Mouse (Mus musculus) ovary, adult 2 months (tissue): ENCODE measurements around the gene Gm9857. TPM values are rescaled to one million over a fixed set of nuclear protein-coding genes. Genes with fewer than 3 reads are reported as not detected.

Experiments
- polyA plus RNA-seq: library from polyadenylated mRNA; depleted of rRNA; stranded (reverse); fragments of >200 nt; gene quantifications from 2 replicates; pipeline ENCODE4 v1.2.3, GENCODE M21; 2012; rRNA removed

Gene Gm9857
- polyA plus RNA-seq = 1.3 and 1.8 TPM in 2 replicates

DNA sequence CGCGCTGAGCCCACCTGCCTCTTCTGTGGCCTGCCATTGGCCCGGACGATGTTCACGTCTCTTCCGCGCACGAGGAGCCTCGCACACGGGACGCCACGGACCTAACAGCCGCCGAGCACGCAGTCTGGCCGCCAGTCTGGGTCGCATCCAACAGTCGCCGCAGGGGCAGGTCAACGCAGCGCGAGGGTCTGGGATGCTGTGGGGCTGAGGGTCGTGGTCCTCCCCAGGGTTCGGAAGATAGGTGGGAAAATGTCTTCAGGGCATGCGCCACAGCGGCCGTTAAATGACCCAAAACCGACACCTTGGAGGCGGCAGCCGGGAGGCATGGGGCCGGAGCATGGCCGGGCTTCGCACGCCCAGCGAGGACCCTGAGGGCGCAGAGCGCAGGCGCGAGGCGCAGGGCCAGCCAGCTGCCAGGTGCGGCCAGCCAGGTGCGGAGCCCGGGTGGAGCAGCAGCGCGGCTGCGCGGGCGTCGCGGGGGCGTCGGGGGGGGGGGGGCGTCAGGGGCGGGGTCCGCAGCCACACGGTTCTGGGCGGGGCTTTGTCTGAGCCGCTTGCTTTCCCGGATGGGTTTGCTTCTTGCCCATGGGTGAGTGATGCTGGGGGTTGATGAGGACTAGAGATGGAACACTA is at the start of gene Gm9857:
Gene Gm9857, minus strand, starts transcription at position 445 of the 633 bp plus-strand sequence.

GRCm38 (mm10) chr3:108939573-108939972 is 672 bp downstream of the Gm9857 start, which contains the start of gene Henmt1:
Gene Henmt1 (plus strand): TSS chr3:108939873.

DNA sequence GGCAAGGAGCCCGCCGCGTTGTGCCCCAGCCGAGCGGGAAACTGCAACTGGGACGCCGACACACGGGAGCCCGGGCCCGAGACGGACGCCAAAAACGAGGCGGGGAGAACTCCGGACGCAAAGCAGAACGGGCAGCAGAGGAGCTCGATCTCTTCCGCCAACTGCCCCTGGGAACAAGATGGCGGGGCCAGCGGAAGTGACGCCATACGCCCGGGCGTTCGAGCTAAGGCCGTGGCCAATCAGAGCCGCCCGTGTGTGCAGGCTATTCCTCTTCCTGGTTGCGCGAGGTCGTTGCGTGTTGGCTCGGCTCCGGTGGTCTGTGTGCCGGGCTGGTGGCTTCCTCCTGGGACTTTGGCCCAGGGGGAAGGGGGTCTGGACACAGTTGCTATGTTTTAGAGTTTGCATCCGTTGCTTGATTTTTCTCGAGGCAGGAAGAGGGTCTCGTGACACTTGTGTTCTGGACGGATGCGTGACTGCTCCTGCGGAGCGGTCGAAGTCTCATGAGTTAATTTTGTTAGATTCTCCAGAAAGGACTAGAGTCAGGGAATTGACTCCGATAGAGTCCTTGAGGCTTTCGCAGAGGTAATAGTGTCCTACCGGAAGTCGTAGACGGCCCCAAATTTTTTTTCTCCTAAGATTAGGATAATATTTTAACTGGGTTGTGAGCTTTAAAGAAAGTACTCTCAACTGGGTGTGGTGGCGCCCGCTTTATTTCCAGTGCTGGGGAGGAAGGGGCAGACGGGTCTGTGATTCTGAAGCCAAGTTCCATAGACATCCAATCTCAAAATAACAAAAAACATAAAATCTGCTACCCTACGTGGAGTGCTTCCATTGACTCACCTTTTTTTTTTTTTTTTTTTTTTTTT is 28.5 kb downstream of the Gm9857 start, which contains the start of gene Prpf38b:
Gene Prpf38b, minus strand, starts transcription at position 180 of the 866 bp plus-strand sequence.

Other genes starting within 250 kb of the Gm9857 start
- gene Gpsm2, start 218.1 kb downstream of the Gm9857 start, polyA plus RNA-seq = 3.4 and 3.5 TPM in 2 replicates
- 0.10 and 0.25 TPM in 2 replicates for gene Aknad1, start 200.8 kb downstream of the Gm9857 start, polyA plus RNA-seq
- 5.0 and 5.8 TPM in 2 replicates for gene Stxbp3, start 99.9 kb downstream of the Gm9857 start, polyA plus RNA-seq
- 32.8 and 33.3 TPM in 2 replicates for gene Fndc7, start 50.4 kb downstream of the Gm9857 start, polyA plus RNA-seq
- 89.6 and 124 TPM in 2 replicates for gene Prpf38b, start 28.7 kb downstream of the Gm9857 start, polyA plus RNA-seq
- 0.42 and 0.67 TPM in 2 replicates for gene Henmt1, start 572 bp downstream of the Gm9857 start, polyA plus RNA-seq
- 5.2 and 6.3 TPM in 2 replicates for gene Fam102b, start 87.2 kb upstream of the Gm9857 start, polyA plus RNA-seq
- not detected in 2 replicates for gene Slc25a54, start 140.0 kb upstream of the Gm9857 start, polyA plus RNA-seq
- 7.9 and 20.1 TPM in 2 replicates for gene Slc25a24, start 182.7 kb upstream of the Gm9857 start, polyA plus RNA-seq